Mouse (Mus musculus) activated CD4-positive, CD25-positive, alpha-beta regulatory T cell, adult 4 months (primary cell): ENCODE data around the gene Slc11a1. TPM values are rescaled to one million over a fixed set of nuclear protein-coding genes. Genes with fewer than 3 reads are reported as not detected.

Experiments used
- ATAC-seq: one replicate; pipeline ENCODE4 v1.8.0; 2017
- polyA plus RNA-seq, 2 experiments: library from polyadenylated mRNA; unstranded; fragments of 100-300 nt; shearing (Covaris generic); gene quantifications; one replicate each; pipeline ENCODE4 v1.2.1; 2017

Slc11a1 gene
- polyA plus RNA-seq, 2 experiments from 2014 or later = 0.42 to 0.97 TPM

GRCm38 (mm10) chr1:74387386-74387988 is 12.5 kb downstream of the Slc11a1 start:
- ATAC-seq = no peak

- ATAC-seq = no peak
These were observed 13.5 kb downstream of the Slc11a1 start for GRCm38 (mm10) chr1:74388398-74388920.

GRCm38 (mm10) chr1:74389831-74390286 is 14.9 kb downstream of the Slc11a1 start:
- peak; percentile 38 for ATAC-seq

- ATAC-seq = no peak
These were observed 15.4 kb downstream of the Slc11a1 start for GRCm38 (mm10) chr1:74390287-74390906.

GRCm38 (mm10) chr1:74390924-74391748 is 16.1 kb downstream of the Slc11a1 start, which contains the start of gene Ctdsp1:
Ctdsp1 (plus strand) TSS chr1:74391509.
- ATAC-seq = peak; percentile 51

GRCm38 (mm10) chr1:74391844-74392441 is 16.9 kb downstream of the Slc11a1 start:
- peak; percentile 6 for ATAC-seq

GRCm38 (mm10) chr1:74392446-74392994 is 17.5 kb downstream of the Slc11a1 start:
- no peak for ATAC-seq

DNA sequence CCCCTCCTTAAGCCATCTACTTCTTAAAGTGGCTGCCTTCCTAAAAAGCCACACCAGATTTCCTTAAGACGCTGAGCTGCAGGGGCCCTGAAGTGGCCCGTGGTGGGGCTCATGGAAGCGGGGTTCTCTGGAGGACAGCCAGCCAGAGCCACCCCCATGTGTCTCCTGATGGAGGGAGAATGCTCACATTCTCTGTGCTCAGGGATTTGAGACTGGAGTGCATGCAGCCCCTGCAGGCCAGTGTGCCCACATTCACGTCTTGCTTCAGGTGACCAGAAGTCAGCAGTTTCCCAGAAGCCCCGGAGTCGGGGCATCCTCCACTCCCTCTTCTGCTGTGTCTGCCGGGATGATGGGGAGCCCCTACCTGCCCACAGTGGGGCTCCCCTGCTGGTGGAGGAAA is 18.0 kb downstream of the Slc11a1 start:
- ATAC-seq = no peak

- ATAC-seq = no peak
These were observed 18.7 kb downstream of the Slc11a1 start for GRCm38 (mm10) chr1:74393697-74394096.

DNA sequence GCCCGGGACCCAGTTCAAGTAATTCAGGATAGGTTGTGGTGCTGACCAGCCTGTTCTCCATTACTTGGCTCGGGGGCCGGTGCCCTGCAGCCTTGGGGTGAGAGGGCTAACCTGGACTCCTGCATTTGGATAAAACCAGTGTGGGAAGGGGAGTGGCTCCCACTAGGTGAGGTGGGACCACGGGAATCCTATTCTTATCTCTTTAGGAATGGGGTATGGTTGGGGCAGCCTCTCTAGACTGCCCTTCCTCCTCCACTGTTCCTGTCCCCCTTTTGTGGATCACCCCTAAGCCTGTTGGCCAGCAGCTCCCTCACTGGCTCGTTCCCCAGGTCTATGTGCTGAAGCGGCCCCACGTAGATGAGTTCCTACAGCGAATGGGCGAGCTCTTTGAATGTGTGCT is 19.3 kb downstream of the Slc11a1 start:
- ATAC-seq = no peak

DNA sequence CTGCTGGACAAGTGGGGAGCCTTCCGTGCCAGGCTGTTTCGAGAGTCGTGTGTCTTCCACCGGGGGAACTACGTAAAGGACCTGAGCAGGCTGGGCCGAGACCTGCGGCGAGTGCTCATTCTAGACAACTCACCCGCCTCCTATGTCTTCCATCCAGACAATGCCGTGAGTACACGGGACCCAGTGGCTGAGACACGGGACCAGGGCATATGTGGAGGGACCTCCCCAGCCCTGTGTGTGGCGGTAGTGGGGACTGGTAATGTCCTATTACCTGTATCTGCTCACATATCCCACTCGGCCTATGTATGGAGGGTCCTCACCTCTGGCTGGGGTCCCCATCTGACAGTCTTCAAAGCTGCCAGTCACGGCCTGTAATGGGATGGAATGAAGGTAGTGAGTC is 19.9 kb downstream of the Slc11a1 start:
- ATAC-seq = no peak

GRCm38 (mm10) chr1:74395290-74395689 is 20.3 kb downstream of the Slc11a1 start:
- no peak for ATAC-seq

DNA sequence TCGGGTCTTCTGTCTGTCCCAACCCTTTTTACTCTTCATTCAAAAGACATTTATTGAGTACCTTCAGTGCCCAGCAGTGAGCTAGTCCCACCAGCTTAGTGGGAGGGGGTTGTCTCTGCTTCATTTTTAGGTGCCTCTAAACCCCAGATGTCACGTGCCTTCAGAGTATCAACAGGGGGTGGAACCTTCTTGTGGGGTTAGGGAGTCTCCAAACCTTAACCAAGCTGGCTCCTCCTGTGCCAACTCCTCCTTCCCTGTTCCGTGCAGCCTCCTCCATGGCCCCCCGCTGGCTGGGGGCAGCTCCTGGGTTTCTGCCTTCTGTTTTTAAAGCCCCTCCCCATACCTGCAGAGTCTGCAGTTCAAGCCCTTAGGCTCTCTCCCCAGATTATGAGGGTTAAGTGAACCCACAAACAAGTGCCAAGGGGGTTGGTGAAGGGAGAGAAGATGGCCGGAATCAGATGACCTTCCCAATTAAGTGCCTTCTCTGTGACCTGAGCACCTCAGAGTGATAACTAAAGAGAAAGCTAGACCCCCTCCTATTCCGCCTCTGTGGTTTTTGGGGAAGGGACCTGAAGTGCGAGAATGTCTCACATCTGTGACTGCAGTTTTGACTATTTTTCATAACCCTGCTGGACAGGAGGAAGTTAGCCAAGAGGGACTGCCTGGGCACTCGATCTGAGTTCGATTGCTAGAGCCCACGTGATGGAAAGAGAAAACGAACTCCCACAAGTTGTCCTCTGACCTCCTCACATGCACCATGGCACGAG is 21.6 kb downstream of the Slc11a1 start:
- ATAC-seq = peak; percentile 3

GRCm38 (mm10) chr1:74397268-74397918 is 22.4 kb downstream of the Slc11a1 start:
- peak; percentile 74 for ATAC-seq

DNA sequence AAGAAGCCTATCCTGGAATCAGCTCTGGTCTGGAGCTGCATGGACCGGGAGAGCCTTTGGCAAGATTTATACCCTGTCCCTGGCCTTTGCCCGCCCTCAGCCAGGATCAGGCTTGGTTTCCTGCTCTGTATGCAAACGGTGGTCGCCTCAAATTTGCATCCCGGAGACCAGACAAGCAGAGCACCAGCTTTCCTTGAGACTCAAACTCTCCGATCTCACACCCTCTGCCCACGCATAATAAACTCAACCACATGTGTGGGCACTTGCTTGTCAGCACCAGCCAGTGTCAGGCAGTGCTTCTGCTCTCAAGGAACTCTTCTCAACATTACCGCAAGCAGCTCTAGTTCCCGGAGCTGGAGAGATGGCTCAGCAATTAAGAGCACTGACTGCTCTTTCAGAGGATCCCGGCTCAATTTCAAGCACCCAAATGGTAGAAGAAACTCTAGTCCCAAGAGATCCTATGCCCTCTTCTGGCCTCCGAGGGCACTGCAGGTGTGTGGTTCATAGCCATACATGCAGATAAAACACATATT is 23.0 kb downstream of the Slc11a1 start:
- peak; percentile 55 for ATAC-seq

- no peak for ATAC-seq
These were observed 25.5 kb downstream of the Slc11a1 start for GRCm38 (mm10) chr1:74400531-74400930.

DNA sequence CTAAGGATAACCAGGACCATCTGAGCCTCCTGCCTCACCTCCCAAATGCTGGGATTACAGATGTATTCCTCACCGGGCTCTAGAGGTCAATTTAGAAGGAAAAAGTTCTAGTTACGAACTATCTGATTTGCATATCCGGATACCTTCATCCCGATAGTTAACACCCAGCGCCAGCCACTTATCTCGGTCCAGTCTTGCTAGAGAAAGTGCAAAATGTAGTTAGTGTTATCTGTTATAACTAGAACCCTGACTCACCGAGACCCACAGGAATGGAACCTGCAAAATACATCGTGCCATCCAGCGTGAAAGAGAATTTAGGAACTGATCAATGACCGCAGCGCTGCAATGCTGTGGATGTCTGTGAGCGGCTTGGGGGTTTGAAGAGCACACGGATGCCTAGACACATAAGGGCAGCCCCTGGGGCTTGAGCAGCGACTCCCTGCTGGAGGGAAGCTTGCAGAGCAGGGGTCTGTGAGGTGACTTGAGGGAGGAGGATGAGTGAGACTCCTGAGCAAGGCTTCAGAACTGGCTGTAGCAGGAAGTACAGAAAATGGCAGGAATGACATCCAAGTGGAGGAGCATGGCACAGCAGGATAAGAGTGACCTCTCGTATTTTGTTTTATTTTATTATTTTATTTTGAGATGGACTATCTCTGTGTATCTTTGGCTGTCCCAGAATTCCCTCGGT is 26.2 kb downstream of the Slc11a1 start:
- no peak for ATAC-seq

- ATAC-seq = no peak
These were observed 29.2 kb downstream of the Slc11a1 start for GRCm38 (mm10) chr1:74404206-74404605.

DNA sequence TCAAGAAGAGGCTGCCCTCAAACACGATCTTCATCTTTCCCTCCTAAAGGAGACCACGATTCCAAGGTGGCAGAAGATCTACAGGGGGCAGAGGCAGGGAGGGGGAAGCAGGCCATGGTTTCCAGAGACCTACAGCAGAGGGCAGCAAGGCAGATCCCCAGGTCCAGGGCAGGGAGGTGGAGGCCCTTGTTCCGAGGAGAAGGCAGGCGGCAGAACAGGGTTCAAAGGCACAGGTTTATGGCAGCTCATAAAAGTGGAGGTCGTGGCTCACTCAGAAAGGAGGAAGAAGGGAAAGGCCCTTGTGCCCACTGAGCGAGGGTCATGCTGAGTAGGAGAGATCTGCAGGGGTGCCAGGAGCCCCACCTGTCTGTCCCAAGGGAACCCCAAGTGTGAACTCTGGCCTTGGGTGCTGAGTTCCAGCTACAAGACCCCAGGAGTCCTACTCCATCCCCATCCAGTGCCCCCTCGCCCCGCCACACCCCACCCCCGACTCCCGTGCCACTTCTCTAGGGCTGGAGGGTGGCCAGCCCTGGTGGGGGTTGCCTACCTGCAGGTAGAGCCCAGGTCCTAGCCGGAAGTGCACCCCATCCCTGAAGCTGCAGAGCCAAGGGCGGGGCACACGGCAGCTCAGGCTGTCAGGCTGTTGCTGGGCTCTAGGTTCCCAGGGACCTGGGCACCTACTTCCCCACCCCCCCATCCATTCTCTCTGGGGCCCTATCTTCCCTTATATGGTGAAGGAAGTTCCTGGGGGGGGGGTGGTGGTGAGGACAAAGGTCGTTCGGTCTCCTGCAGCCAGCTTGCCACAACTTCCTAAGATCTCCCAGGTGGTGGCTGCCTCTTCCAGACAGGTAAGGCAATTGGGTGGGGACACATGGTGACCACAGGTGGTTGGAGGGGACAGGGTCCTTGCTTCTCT is 33.9 kb downstream of the Slc11a1 start, which contains the start of gene Vil1:
TSS of gene Vil1 (plus strand) at position 788 of the 916 bp plus-strand sequence.
- ATAC-seq = no peak
